Mouse (Mus musculus): ENCODE data around the gene Hoxc13. TPM values are rescaled to one million over a fixed set of nuclear protein-coding genes. Genes with fewer than 3 reads are reported as not detected.

Hoxc13 gene
- polyA plus RNA-seq, 1 experiment from 2014 or later = 0.23 TPM

DNA sequence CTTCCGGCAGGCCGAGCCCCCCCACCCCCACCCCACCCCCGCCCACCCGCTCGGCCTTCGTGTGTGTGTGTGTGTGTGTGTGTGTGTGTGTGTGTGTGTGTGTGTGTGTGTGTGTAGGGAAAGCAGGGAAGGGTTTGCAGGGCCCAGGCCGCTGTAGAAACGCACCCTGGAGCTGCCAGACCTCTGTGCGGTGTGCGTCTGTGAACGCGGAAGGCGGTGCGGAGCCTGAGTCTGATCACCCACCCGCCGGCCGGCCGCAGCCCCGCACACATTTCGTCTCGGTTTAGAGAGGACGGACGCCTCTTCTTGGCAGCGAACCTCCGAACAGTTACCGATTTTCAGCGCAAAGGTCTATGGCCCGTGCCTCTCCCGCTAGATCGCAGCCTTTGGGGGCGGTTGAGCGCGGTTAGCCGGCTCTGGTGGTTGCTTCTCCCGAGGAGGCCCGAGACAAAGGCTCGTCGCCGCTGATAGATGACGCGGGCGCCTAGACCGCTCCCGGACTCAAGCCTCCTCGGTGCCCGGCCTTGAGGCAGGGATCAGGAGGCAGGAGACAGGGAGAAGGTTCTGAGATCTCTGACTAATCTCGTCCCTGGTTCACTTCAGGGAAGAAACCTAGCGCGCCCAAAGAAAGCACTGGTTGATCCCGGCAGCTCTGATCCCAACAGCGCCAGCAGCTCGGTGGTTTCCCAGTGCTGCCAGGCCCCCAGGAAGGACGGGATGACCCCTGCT, 22.0 kb downstream of the Hoxc13 start:
- H3K36me3 ChIP-seq = no peaks in the 10 kb centered on the region
- H3K4me1 ChIP-seq = peaks cover 8% of the 10 kb centered on the region
- WGBS = under 1% methylated on average over 46 of the region's 53 CpGs
- H3K27me3 ChIP-seq = peaks cover 97% of the 10 kb centered on the region
- no peak for ATAC-seq (ENCODE audit: low FRiP score, low read depth)
- no peak overlapping the region for H3K27ac ChIP-seq (replicated peaks)
- H3K9me3 ChIP-seq = no peaks in the 10 kb centered on the region
- H3K4me3 ChIP-seq = peak overlapping the region; percentile 21
- H3K4me2 ChIP-seq (replicated peaks) = peak overlapping the region; percentile 25
- H3K9ac ChIP-seq (replicated peaks) = no peak overlapping the region

DNA sequence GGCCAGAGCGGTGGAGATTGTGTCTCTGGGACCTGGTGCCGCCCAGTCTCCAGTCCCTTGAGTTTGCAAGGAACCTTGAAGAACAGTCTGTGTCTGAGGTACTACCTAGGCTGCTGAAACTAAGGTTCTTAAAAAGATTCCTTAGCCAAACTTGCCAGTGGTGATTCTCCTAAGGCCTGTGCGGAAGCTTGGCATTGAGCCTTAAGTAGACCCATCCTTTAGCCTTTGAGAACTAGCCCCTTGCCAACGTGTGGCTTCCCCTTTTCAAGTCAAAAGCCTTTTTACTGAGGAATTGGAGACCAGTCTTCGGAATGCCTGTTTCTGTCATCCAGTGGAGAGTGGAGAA, 22.5 kb downstream of the Hoxc13 start:
- H3K4me1 ChIP-seq = peaks cover 8% of the 10 kb centered on the region
- no peaks in the 10 kb centered on the region for H3K36me3 ChIP-seq
- H3K4me3 ChIP-seq = no peak overlapping the region; the same call in 1 of the 2 replicates
- ATAC-seq (ENCODE audit: low FRiP score, low read depth) = no peak
- H3K9me3 ChIP-seq = no peaks in the 10 kb centered on the region
- H3K27me3 ChIP-seq = peaks cover 97% of the 10 kb centered on the region
- H3K27ac ChIP-seq (replicated peaks) = no peak overlapping the region
- no peak overlapping the region for H3K9ac ChIP-seq (replicated peaks)
- H3K4me2 ChIP-seq (replicated peaks) = peak overlapping the region; percentile 25; the same call in 1 of the 2 replicates
- WGBS = 3% methylated on average over 5 of the region's 5 CpGs

DNA sequence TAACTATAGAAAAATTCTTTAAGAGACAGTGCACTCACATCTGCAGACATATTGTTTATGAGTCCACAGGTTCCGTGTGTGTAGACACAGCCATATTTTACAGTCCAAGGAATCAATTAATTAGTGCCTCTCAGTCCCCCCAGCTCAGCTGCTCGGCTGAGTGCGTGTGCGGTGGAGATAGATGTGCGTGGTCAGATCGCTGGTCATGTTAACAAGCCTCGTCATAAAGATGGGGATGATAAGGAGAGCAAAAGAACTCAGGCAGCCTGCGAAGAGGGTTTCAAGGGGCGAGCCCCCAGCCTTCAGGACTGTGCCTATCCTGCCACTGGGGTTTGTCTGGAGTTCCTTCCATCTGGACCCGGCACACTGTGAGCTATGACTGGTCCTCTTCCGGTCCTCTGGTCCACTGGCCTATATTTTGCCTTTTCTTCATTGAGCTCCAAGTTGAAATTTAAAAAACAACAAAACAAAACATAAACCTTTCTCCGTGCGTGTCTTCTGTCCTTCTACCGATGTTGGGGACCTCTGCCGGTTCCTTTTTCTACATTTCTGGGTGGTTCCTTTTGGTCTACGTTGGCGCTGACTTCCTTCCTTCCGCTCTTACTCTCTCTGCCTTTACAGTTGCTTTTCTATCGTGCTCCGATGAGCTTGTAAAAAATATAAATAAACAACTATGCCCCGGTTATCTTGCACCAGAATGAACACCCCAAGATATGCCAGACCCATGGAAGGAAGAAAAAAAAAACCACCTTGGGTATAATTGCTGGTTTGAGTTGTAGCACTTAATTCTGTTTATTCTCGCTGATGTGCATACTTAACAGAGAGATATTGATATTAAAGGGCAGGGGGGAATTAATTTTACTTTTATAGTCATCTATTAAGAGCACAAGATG, 24.5 kb downstream of the Hoxc13 start:
- Histone ChIP-seq H3K9me3 (no peaks in the 10 kb centered on the region), H3K4me2 (replicated peaks) (no peak overlapping the region), H3K9ac (replicated peaks) (no peak overlapping the region), H3K27ac (replicated peaks) (no peak overlapping the region), H3K27me3 (peaks cover 97% of the 10 kb centered on the region), H3K4me1 (peaks cover 4% of the 10 kb centered on the region), H3K4me3 (no peak overlapping the region), H3K36me3 (no peaks in the 10 kb centered on the region)
- ATAC-seq (ENCODE audit: low FRiP score, low read depth) = no peak
- WGBS = 10% methylated on average over 22 of the region's 22 CpGs

DNA sequence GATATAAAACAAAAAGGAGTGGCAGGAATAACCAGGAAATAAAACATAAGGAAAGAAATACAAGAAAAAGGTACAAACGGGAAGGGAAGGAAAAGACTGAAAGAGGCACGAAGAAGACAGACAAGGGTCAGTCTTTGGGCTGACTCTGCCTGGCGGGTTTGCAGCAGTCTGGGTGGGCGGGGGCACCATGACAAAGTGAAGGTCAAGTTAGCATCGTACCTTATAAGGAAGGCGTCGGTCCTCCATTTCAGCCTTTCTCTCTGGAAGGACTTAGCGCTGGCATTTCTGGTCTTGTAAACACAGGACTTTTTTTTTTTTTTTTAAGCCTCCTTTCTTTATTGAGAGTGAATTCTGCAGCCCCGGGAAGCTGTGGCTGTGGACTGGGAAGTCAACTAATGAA, 26.4 kb downstream of the Hoxc13 start:
- Histone ChIP-seq H3K9me3 (no peaks in the 10 kb centered on the region), H3K4me3 (no peak overlapping the region), H3K4me1 (peaks cover 4% of the 10 kb centered on the region), H3K4me2 (replicated peaks) (no peak overlapping the region), H3K27ac (replicated peaks) (no peak overlapping the region), H3K9ac (replicated peaks) (no peak overlapping the region), H3K36me3 (no peaks in the 10 kb centered on the region), H3K27me3 (peaks cover 97% of the 10 kb centered on the region)
- no peak for ATAC-seq (ENCODE audit: low FRiP score, low read depth)
- 1% methylated on average over 9 of the region's 9 CpGs for WGBS

DNA sequence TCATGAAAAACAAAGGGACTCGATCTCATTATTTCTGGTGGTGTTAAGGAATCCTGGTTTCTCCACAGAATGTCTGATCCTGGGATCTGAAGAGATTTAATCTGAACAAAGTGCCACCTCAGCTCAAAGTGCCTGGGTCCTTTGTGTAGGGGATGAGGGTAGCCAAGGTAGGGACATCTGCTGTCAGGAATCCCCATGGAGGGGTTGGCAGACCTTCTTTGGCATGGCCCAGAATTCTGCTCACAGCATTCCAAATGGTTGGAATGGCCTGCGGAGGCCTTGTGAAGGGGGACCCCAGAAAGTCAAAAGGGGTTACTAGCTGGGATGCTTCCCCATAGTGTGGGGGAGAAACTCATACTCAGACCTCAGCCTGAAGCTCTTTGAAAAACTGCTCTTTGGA, 27.9 kb downstream of the Hoxc13 start:
- Histone ChIP-seq H3K9me3 (no peaks in the 10 kb centered on the region), H3K4me1 (no peaks in the 10 kb centered on the region), H3K4me3 (no peak overlapping the region), H3K9ac (replicated peaks) (no peak overlapping the region), H3K4me2 (replicated peaks) (no peak overlapping the region), H3K27ac (replicated peaks) (no peak overlapping the region), H3K36me3 (no peaks in the 10 kb centered on the region), H3K27me3 (peaks cover 97% of the 10 kb centered on the region)
- WGBS = 7% methylated on average over 2 of the region's 2 CpGs
- ATAC-seq (ENCODE audit: low FRiP score, low read depth) = no peak

DNA sequence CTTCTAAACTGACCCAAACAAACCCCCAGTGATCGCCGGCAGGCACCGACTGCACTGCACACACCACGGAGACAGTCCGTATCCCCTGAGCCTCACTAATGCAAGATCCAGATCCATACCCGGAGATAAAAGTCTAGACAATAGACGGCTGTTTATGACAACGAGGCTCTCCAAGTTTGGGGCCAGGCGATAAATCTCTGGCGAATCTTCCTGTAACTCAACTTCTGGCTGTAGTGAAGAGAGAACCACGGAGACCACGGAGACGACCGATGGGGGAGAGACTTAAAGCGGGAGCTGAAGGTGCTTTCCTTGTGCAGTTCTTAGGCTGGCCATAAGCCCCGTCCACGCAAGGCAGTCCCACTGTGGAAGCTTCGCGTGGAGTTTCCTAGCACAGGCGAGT, 28.8 kb downstream of the Hoxc13 start:
- Histone ChIP-seq H3K4me3 (no peak overlapping the region), H3K27ac (replicated peaks) (no peak overlapping the region), H3K36me3 (no peaks in the 10 kb centered on the region), H3K27me3 (peaks cover 99% of the 10 kb centered on the region), H3K9ac (replicated peaks) (no peak overlapping the region), H3K4me2 (replicated peaks) (no peak overlapping the region), H3K9me3 (no peaks in the 10 kb centered on the region), H3K4me1 (no peaks in the 10 kb centered on the region)
- WGBS = 2% methylated on average over 20 of the region's 20 CpGs
- ATAC-seq (ENCODE audit: low FRiP score, low read depth) = no peak

DNA sequence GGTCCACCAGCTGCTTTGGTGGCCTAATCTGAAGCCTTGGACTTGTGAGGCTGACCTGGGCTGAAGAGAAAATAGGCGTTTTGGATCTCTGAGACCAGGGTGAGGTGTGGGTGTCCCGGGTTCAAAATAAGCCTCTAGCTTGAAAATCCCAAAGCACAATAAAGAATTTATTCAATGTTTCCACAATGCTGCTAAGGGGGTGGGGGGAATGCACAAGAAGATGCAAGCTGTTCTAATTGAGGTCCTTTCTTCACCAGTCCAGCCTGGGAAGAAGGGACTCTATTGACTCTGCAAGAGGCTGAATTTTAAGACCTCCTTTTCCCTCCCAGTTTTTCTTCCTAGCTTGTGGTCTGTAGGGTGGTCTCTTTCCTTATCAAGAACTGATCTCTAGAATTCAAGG, 30.0 kb downstream of the Hoxc13 start:
- no peak overlapping the region for H3K4me3 ChIP-seq
- 13% methylated on average over 2 of the region's 2 CpGs for WGBS
- H3K27ac ChIP-seq (replicated peaks) = no peak overlapping the region
- H3K27me3 ChIP-seq = peaks cover 99% of the 10 kb centered on the region
- no peak overlapping the region for H3K4me2 ChIP-seq (replicated peaks)
- H3K9me3 ChIP-seq = no peaks in the 10 kb centered on the region
- H3K36me3 ChIP-seq = no peaks in the 10 kb centered on the region
- no peak for ATAC-seq (ENCODE audit: low FRiP score, low read depth)
- no peaks in the 10 kb centered on the region for H3K4me1 ChIP-seq
- no peak overlapping the region for H3K9ac ChIP-seq (replicated peaks)

DNA sequence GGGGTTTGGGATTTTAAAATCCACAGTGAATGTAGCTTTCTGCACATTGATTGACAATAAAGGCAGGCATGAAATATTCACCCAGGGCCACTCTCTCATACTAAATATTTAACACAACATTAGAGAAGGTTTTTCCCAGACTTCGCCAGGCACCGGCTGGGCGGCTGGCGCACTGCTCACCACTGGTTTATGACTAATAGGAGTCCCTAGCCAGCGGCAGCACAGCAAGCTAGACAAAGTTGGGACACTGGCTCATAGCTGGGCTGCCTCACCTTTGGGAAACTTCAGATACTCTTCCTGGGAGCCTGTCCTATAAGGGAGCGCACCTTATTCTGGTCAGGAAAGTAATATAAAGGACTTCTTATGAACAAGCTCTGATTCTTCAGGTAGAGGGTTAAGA, 32.7 kb downstream of the Hoxc13 start:
- no peak for ATAC-seq (ENCODE audit: low FRiP score, low read depth)
- Histone ChIP-seq H3K4me1 (no peaks in the 10 kb centered on the region), H3K4me3 (no peak overlapping the region), H3K4me2 (replicated peaks) (no peak overlapping the region), H3K9me3 (no peaks in the 10 kb centered on the region), H3K27me3 (peaks cover 100% of the 10 kb centered on the region), H3K36me3 (no peaks in the 10 kb centered on the region), H3K9ac (replicated peaks) (no peak overlapping the region), H3K27ac (replicated peaks) (no peak overlapping the region)
- 5% methylated on average over 6 of the region's 6 CpGs for WGBS

DNA sequence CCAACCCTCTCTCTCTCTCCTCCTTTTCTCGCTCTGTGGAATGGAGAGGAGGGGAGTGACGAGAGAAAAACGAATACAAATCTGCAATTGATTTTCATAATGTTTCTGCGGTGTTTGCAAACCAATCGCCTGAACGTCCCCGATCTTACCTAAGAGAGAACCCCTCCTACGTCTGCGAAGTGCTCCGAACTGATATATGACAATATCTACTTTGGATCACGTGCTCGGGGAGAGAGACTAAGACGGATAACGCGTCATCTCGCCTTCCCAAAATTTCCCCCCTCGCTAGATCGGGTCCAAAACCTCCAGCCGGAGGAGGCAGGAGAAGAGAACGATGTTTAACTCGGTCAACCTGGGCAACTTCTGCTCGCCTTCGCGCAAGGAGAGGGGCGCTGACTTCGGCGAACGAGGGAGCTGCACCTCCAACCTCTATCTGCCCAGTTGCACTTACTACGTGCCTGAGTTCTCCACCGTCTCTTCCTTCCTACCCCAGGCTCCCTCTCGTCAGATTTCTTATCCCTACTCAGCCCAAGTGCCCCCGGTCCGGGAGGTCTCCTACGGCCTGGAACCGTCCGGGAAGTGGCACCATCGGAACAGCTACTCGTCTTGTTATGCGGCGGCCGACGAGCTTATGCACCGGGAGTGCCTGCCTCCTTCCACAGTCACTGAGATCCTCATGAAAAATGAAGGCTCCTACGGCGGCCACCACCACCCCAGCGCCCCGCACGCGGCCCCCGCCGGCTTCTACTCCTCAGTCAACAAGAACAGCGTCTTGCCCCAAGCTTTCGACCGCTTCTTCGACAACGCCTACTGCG, 33.5 kb downstream of the Hoxc13 start, which contains the start of gene Hoxc11:
Gene Hoxc11 (plus strand): TSS at position 236 of the 815 bp plus-strand sequence.
- no peak within 1 kb of the TSS for H3K4me2 ChIP-seq (replicated peaks)
- no peaks in the 10 kb centered on the region for H3K36me3 ChIP-seq
- no peak within 1 kb of the TSS for H3K27ac ChIP-seq (replicated peaks)
- no peak within 1 kb of the TSS for H3K4me3 ChIP-seq
- no peak for ATAC-seq (ENCODE audit: low FRiP score, low read depth)
- no peak within 1 kb of the TSS for H3K9ac ChIP-seq (replicated peaks)
- H3K9me3 ChIP-seq = no peaks in the 10 kb centered on the region
- under 1% methylated on average over 56 of the region's 57 CpGs for WGBS
- H3K4me1 ChIP-seq = no peaks in the 10 kb centered on the region
- peaks cover 98% of the 10 kb centered on the region for H3K27me3 ChIP-seq

DNA sequence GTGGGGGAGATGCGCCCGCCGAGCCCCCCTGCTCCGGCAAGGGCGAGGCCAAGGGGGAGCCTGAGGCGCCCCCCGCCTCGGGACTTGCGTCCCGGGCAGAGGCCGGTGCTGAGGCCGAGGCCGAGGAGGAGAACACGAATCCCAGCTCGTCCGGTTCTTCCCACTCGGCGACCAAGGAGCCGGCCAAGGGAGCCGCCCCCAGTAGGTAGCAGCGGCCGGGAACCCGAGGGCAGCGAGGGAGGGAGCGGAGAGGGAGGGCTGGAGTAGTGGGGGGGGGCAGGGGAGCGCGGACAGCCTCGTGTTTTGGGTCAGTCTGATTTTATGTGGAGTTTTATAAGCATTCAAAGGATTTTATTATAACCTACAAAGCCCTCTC, 34.1 kb downstream of the Hoxc13 start:
- no peaks in the 10 kb centered on the region for H3K36me3 ChIP-seq
- no peak overlapping the region for H3K9ac ChIP-seq (replicated peaks)
- H3K27ac ChIP-seq (replicated peaks) = no peak overlapping the region
- ATAC-seq (ENCODE audit: low FRiP score, low read depth) = no peak
- H3K4me1 ChIP-seq = no peaks in the 10 kb centered on the region
- H3K4me3 ChIP-seq = no peak overlapping the region
- under 1% methylated on average over 26 of the region's 28 CpGs for WGBS
- H3K4me2 ChIP-seq (replicated peaks) = no peak overlapping the region
- H3K9me3 ChIP-seq = no peaks in the 10 kb centered on the region
- H3K27me3 ChIP-seq = peaks cover 98% of the 10 kb centered on the region

DNA sequence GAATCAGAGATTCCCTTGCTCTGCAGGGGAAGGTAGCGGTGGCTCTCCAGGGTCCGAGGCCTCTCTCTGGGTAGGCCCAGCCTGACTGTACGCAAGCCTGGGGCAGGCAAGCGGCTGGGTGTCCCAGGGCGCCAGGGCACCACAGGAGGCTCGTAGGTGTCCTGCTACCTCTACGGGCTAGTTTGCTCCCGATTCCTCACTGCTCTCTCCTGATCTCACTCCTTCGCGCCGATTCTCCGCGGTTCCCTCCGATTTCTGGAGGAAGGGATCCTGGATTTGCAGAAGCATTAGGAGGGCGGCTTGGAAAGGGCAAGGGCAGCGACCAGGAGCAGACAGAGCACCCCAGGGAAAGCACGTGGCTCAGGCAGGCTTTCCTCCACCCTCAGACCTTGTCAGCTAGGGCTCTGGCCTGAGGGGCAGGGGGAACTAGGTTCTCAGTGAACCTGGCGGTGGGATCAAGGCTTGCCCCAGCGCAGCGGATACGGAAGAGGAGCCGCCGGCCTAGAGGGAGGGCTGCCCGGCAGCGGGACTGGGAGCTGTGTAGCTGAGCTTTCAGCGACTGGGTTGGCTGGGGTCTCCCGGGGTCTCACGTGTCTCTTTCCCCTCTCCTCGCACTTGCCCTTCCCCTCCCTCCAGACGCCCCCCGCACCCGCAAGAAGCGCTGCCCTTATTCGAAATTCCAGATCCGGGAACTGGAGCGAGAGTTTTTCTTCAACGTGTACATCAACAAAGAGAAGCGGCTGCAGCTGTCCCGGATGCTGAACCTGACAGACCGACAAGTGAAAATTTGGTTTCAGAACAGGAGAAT, 35.1 kb downstream of the Hoxc13 start:
- H3K9ac ChIP-seq (replicated peaks) = no peak overlapping the region
- no peaks in the 10 kb centered on the region for H3K9me3 ChIP-seq
- no peak overlapping the region for H3K4me2 ChIP-seq (replicated peaks)
- no peak overlapping the region for H3K27ac ChIP-seq (replicated peaks)
- no peaks in the 10 kb centered on the region for H3K36me3 ChIP-seq
- no peak overlapping the region for H3K4me3 ChIP-seq
- ATAC-seq (ENCODE audit: low FRiP score, low read depth) = no peak
- under 1% methylated on average over 40 of the region's 40 CpGs for WGBS
- H3K27me3 ChIP-seq = peaks cover 98% of the 10 kb centered on the region
- no peaks in the 10 kb centered on the region for H3K4me1 ChIP-seq

Measured in midbrain, embryonic 12.5 days (tissue).